Mouse (Mus musculus): Measurements from ENCODE around the gene Odf3b. TPM values are rescaled to one million over a fixed set of nuclear protein-coding genes. Genes with fewer than 3 reads are reported as not detected.

Odf3b gene
- not detected for polyA plus RNA-seq (2017; shearing (Covaris generic))

GRCm38 (mm10) chr15:89378831-89379401 lies at the start of gene Odf3b:
Gene Odf3b, minus strand, starts transcription at chr15:89379282.

GRCm38 (mm10) chr15:89425711-89426121 lies 46.6 kb upstream of the Odf3b start, which contains the start of gene Cpt1b:
Gene Cpt1b, minus strand, starts transcription at chr15:89425863.

GRCm38 (mm10) chr15:89410118-89410517 lies 31.0 kb upstream of the Odf3b start, which contains the start of gene Syce3:
Gene Syce3, minus strand, starts transcription at chr15:89410503.

GRCm38 (mm10) chr15:89384617-89385016 lies 5.5 kb upstream of the Odf3b start, which contains the start of gene Klhdc7b:
Gene Klhdc7b, plus strand, starts transcription at chr15:89384917.

GRCm38 (mm10) chr15:89376957-89377356 lies 2.1 kb downstream of the Odf3b start, which contains the start of gene Tymp:
Gene Tymp, minus strand, starts transcription at chr15:89377039.

GRCm38 (mm10) chr15:89373762-89374248 lies 5.3 kb downstream of the Odf3b start, which contains the start of gene Sco2:
Gene Sco2, minus strand, starts transcription at chr15:89373846.

GRCm38 (mm10) chr15:89355241-89356187 lies 23.6 kb downstream of the Odf3b start, which contains the start of the genes Lmf2 and Ncaph2:
Gene Lmf2, minus strand, starts transcription at chr15:89355659.
Gene Ncaph2, plus strand, starts transcription at chr15:89355719.

GRCm38 (mm10) chr15:89334271-89334670 lies 44.8 kb downstream of the Odf3b start, which contains the start of gene Miox:
Gene Miox, plus strand, starts transcription at chr15:89334398.

Other genes starting within 250 kb of the Odf3b start
- 6.1 TPM for gene Mapk12, start 238.6 kb downstream of the Odf3b start, polyA plus RNA-seq (2017; shearing (Covaris generic))
- 34.8 TPM for gene Mapk11, start 229.7 kb downstream of the Odf3b start, polyA plus RNA-seq (2017; shearing (Covaris generic))
- 0.76 TPM for gene Plxnb2, start 198.5 kb downstream of the Odf3b start, polyA plus RNA-seq (2017; shearing (Covaris generic))
- gene Dennd6b, start 182.8 kb downstream of the Odf3b start, polyA plus RNA-seq (2017; shearing (Covaris generic)) = 42.0 TPM
- gene Ppp6r2, start 167.7 kb downstream of the Odf3b start, polyA plus RNA-seq (2017; shearing (Covaris generic)) = 14.2 TPM
- gene Sbf1, start 64.0 kb downstream of the Odf3b start, polyA plus RNA-seq (2017; shearing (Covaris generic)) = 140 TPM
- not detected for gene Adm2, start 56.6 kb downstream of the Odf3b start, polyA plus RNA-seq (2017; shearing (Covaris generic))
- not detected for gene Miox, start 44.9 kb downstream of the Odf3b start, polyA plus RNA-seq (2017; shearing (Covaris generic))
- gene Lmf2, start 23.6 kb downstream of the Odf3b start, polyA plus RNA-seq (2017; shearing (Covaris generic)) = 50.1 TPM
- 131 TPM for gene Ncaph2, start 23.6 kb downstream of the Odf3b start, polyA plus RNA-seq (2017; shearing (Covaris generic))
- gene Sco2, start 5.4 kb downstream of the Odf3b start, polyA plus RNA-seq (2017; shearing (Covaris generic)) = 3.0 TPM
- gene Tymp, start 2.2 kb downstream of the Odf3b start, polyA plus RNA-seq (2017; shearing (Covaris generic)) = 0.79 TPM
- not detected for gene Klhdc7b, start 5.6 kb upstream of the Odf3b start, polyA plus RNA-seq (2017; shearing (Covaris generic))
- not detected for gene Syce3, start 31.2 kb upstream of the Odf3b start, polyA plus RNA-seq (2017; shearing (Covaris generic))
- gene Cpt1b, start 46.6 kb upstream of the Odf3b start, polyA plus RNA-seq (2017; shearing (Covaris generic)) = 0.45 TPM
- gene C730034F03Rik, start 50.3 kb upstream of the Odf3b start, polyA plus RNA-seq (2017; shearing (Covaris generic)) = 6.1 TPM
- not detected for gene Gm44502, start 50.4 kb upstream of the Odf3b start, polyA plus RNA-seq (2017; shearing (Covaris generic))
- gene Chkb, start 50.6 kb upstream of the Odf3b start, polyA plus RNA-seq (2017; shearing (Covaris generic)) = 124 TPM
- 0.09 TPM for gene Mapk8ip2, start 74.6 kb upstream of the Odf3b start, polyA plus RNA-seq (2017; shearing (Covaris generic))
- 13.1 TPM for gene Arsa, start 98.1 kb upstream of the Odf3b start, polyA plus RNA-seq (2017; shearing (Covaris generic))
- gene Shank3, start 120.3 kb upstream of the Odf3b start, polyA plus RNA-seq (2017; shearing (Covaris generic)) = not detected
- not detected for gene Acr, start 189.0 kb upstream of the Odf3b start, polyA plus RNA-seq (2017; shearing (Covaris generic))
- gene Rabl2, start 212.6 kb upstream of the Odf3b start, polyA plus RNA-seq (2017; shearing (Covaris generic)) = 1.9 TPM

Data from effector memory CD4-positive, alpha-beta T cell, adult 5 months (primary cell).